Mouse (Mus musculus): Measurements from ENCODE around the gene Rbp1. TPM values are rescaled to one million over a fixed set of nuclear protein-coding genes. Genes with fewer than 3 reads are reported as not detected.

Gene Rbp1
- total and polyA plus RNA-seq, 3 experiments, result 6.3 to 7.9 (median 7.4) TPM

GRCm38 (mm10) chr9:98480172-98480749, 57.5 kb downstream of the Rbp1 start:
- 82% methylated on average over 2 of the region's 2 CpGs for WGBS
- no peak overlapping the region for H3K4me3 ChIP-seq
- H3K27ac ChIP-seq, result no peak overlapping the region
- H3K79me2 ChIP-seq (replicated peaks; ENCODE audit: control insufficient read depth, insufficient read depth, low read length), result no peaks in the 10 kb centered on the region
- no peak overlapping the region for H3K9ac ChIP-seq (ENCODE audit: low read depth, low read length)
- TF ChIP-seq EP300 (IDR thresholded peaks at IDR 0.05; ENCODE audit: insufficient read depth, low read depth, low read length) (no peak), CTCF (IDR thresholded peaks at IDR 0.05) (no peak), POLR2A (IDR thresholded peaks at IDR 0.05; ENCODE audit: insufficient read depth, low read depth, low read length) (no peak)
- no peaks in the 10 kb centered on the region for H3K4me1 ChIP-seq (ENCODE audit: control insufficient read depth, insufficient read depth, low read length)
- H3K36me3 ChIP-seq (ENCODE audit: control insufficient read depth, insufficient read depth, low read length), result no peaks in the 10 kb centered on the region
- DNase-seq, result no peak
- H3K27me3 ChIP-seq (ENCODE audit: control insufficient read depth, insufficient read depth, low read length), result no peaks in the 10 kb centered on the region
- intact Hi-C loops (cut with DNase I), result no loop called here

- intact Hi-C loops (cut with DNase I), result no loop called here
- 51% methylated on average over 4 of the region's 4 CpGs for WGBS
- Histone ChIP-seq H3K9ac (ENCODE audit: low read depth, low read length) (no peak overlapping the region), H3K4me3 (no peak overlapping the region), H3K36me3 (ENCODE audit: control insufficient read depth, insufficient read depth, low read length) (no peaks in the 10 kb centered on the region), H3K27me3 (ENCODE audit: control insufficient read depth, insufficient read depth, low read length) (no peaks in the 10 kb centered on the region), H3K4me1 (ENCODE audit: control insufficient read depth, insufficient read depth, low read length) (no peaks in the 10 kb centered on the region), H3K79me2 (replicated peaks; ENCODE audit: control insufficient read depth, insufficient read depth, low read length) (no peaks in the 10 kb centered on the region), H3K27ac (no peak overlapping the region)
- no peak for TF ChIP-seq POLR2A (IDR thresholded peaks at IDR 0.05; ENCODE audit: insufficient read depth, low read depth, low read length)
- TF ChIP-seq CTCF (IDR thresholded peaks at IDR 0.05), result no peak
- TF ChIP-seq EP300 (IDR thresholded peaks at IDR 0.05; ENCODE audit: insufficient read depth, low read depth, low read length), result no peak
- DNase-seq, result no peak
Measured at GRCm38 (mm10) chr9:98482256-98482655, 59.5 kb downstream of the Rbp1 start.

- H3K27ac ChIP-seq, result no peak overlapping the region
- no peak overlapping the region for H3K4me3 ChIP-seq
- intact Hi-C loops (cut with DNase I), result no loop called here
- H3K36me3 ChIP-seq (ENCODE audit: control insufficient read depth, insufficient read depth, low read length), result no peaks in the 10 kb centered on the region
- no peak overlapping the region for H3K9ac ChIP-seq (ENCODE audit: low read depth, low read length)
- TF ChIP-seq POLR2A (IDR thresholded peaks at IDR 0.05; ENCODE audit: insufficient read depth, low read depth, low read length) (no peak), EP300 (IDR thresholded peaks at IDR 0.05; ENCODE audit: insufficient read depth, low read depth, low read length) (no peak), CTCF (IDR thresholded peaks at IDR 0.05) (no peak)
- H3K4me1 ChIP-seq (ENCODE audit: control insufficient read depth, insufficient read depth, low read length), result peaks cover 2% of the 10 kb centered on the region; the same call in 1 of the 2 replicates
- H3K27me3 ChIP-seq (ENCODE audit: control insufficient read depth, insufficient read depth, low read length), result no peaks in the 10 kb centered on the region
- DNase-seq, result no peak
- 88% methylated on average over 7 of the region's 7 CpGs for WGBS
- no peaks in the 10 kb centered on the region for H3K79me2 ChIP-seq (replicated peaks; ENCODE audit: control insufficient read depth, insufficient read depth, low read length)
Measured at GRCm38 (mm10) chr9:98485020-98485419, 62.3 kb downstream of the Rbp1 start.

- H3K4me1 ChIP-seq (ENCODE audit: control insufficient read depth, insufficient read depth, low read length), result peaks cover 4% of the 10 kb centered on the region; the same call in 1 of the 2 replicates
- no peaks in the 10 kb centered on the region; the same call in 1 of the 2 replicates for H3K27me3 ChIP-seq (ENCODE audit: control insufficient read depth, insufficient read depth, low read length)
- H3K36me3 ChIP-seq (ENCODE audit: control insufficient read depth, insufficient read depth, low read length), result no peaks in the 10 kb centered on the region
- no peak for DNase-seq
- H3K4me3 ChIP-seq, result no peak within 1 kb of the TSS
- H3K79me2 ChIP-seq (replicated peaks; ENCODE audit: control insufficient read depth, insufficient read depth, low read length), result no peaks in the 10 kb centered on the region
- no peak within 1 kb of the TSS for H3K27ac ChIP-seq
- no peak within 1 kb of the TSS for H3K9ac ChIP-seq (ENCODE audit: low read depth, low read length)
- intact Hi-C loops (cut with DNase I), result no loop called here
- no peak for TF ChIP-seq EP300 (IDR thresholded peaks at IDR 0.05; ENCODE audit: insufficient read depth, low read depth, low read length)
- TF ChIP-seq CTCF (IDR thresholded peaks at IDR 0.05), result no peak
- no peak for TF ChIP-seq POLR2A (IDR thresholded peaks at IDR 0.05; ENCODE audit: insufficient read depth, low read depth, low read length)
- 89% methylated on average over 3 of the region's 3 CpGs for WGBS
Measured at GRCm38 (mm10) chr9:98485815-98486214, 63.1 kb downstream of the Rbp1 start, which contains the start of gene Rbp2. Gene Rbp2, plus strand, starts transcription at chr9:98486115.

GRCm38 (mm10) chr9:98487273-98487672, 64.5 kb downstream of the Rbp1 start:
- peaks cover 4% of the 10 kb centered on the region; the same call in 1 of the 2 replicates for H3K4me1 ChIP-seq (ENCODE audit: control insufficient read depth, insufficient read depth, low read length)
- DNase-seq, result peak in 1 of 2 experiments; percentile 8
- no peak for TF ChIP-seq CTCF (IDR thresholded peaks at IDR 0.05)
- TF ChIP-seq EP300 (IDR thresholded peaks at IDR 0.05; ENCODE audit: insufficient read depth, low read depth, low read length), result no peak
- no peak for TF ChIP-seq POLR2A (IDR thresholded peaks at IDR 0.05; ENCODE audit: insufficient read depth, low read depth, low read length)
- no peaks in the 10 kb centered on the region; the same call in 1 of the 2 replicates for H3K27me3 ChIP-seq (ENCODE audit: control insufficient read depth, insufficient read depth, low read length)
- no peak overlapping the region for H3K27ac ChIP-seq
- intact Hi-C loops (cut with DNase I), result no loop called here
- no peak overlapping the region for H3K4me3 ChIP-seq
- 29% methylated on average over 6 of the region's 6 CpGs for WGBS
- no peaks in the 10 kb centered on the region for H3K36me3 ChIP-seq (ENCODE audit: control insufficient read depth, insufficient read depth, low read length)
- no peak overlapping the region for H3K9ac ChIP-seq (ENCODE audit: low read depth, low read length)
- H3K79me2 ChIP-seq (replicated peaks; ENCODE audit: control insufficient read depth, insufficient read depth, low read length), result no peaks in the 10 kb centered on the region

GRCm38 (mm10) chr9:98489532-98489931, 66.8 kb downstream of the Rbp1 start:
- Histone ChIP-seq H3K4me3 (no peak overlapping the region), H3K36me3 (ENCODE audit: control insufficient read depth, insufficient read depth, low read length) (no peaks in the 10 kb centered on the region), H3K4me1 (ENCODE audit: control insufficient read depth, insufficient read depth, low read length) (peaks cover 4% of the 10 kb centered on the region; the same call in 1 of the 2 replicates), H3K9ac (ENCODE audit: low read depth, low read length) (no peak overlapping the region), H3K27ac (no peak overlapping the region), H3K79me2 (replicated peaks; ENCODE audit: control insufficient read depth, insufficient read depth, low read length) (no peaks in the 10 kb centered on the region), H3K27me3 (ENCODE audit: control insufficient read depth, insufficient read depth, low read length) (no peaks in the 10 kb centered on the region; the same call in 1 of the 2 replicates)
- no peak for TF ChIP-seq CTCF (IDR thresholded peaks at IDR 0.05)
- TF ChIP-seq POLR2A (IDR thresholded peaks at IDR 0.05; ENCODE audit: insufficient read depth, low read depth, low read length), result no peak
- no peak for TF ChIP-seq EP300 (IDR thresholded peaks at IDR 0.05; ENCODE audit: insufficient read depth, low read depth, low read length)
- intact Hi-C loops (cut with DNase I), result no loop called here
- DNase-seq, result no peak
- WGBS, result 31% methylated on average over 4 of the region's 4 CpGs

All from heart, adult 2 months (tissue).